18 mouse cellular contexts compared by ENCODE assay signal in genomic region chr13:26004768-26005560, GRCm38 (mm10).
"Had no signal": no experiment of that assay in that cellular context is flagged by ENCODE, and none has a peak within 500 bp of the region (broad histone marks: within the 10 kb centered on the region; RNA-seq: fewer than 3 reads in every experiment).

No protein-coding gene starts in this region.

- H3K27me3 ChIP-seq: midbrain, embryonic 12.5 days; neural tube, embryonic 13.5 days; neural tube, embryonic 15.5 days had no signal

- H3K27ac ChIP-seq: midbrain, embryonic 10.5 days; midbrain, embryonic 12.5 days; neural tube, embryonic 13.5 days; neural tube, embryonic 15.5 days had no signal

- H3K4me1 ChIP-seq: midbrain, embryonic 10.5 days; midbrain, embryonic 12.5 days; neural tube, embryonic 13.5 days; neural tube, embryonic 15.5 days had no signal

- DNase-seq: lung, adult 18-20 months; lung, embryonic 14.5 days; lung, postnatal 10 days; lung, postnatal 4 days; midbrain, embryonic 14.5 days; retina, postnatal 1 day; right cerebral cortex, postnatal 25 days; right cerebral cortex, postnatal 4 days; spleen, adult 18-20 months; thymus, adult 18-20 months; thymus, postnatal 14 days; thymus, postnatal 36 days had no signal

- H3K9ac ChIP-seq: lung, embryonic 14.5 days; midbrain, embryonic 12.5 days; neural tube, embryonic 13.5 days; neural tube, embryonic 15.5 days had no signal

- ATAC-seq: midbrain, embryonic 16.5 days had no signal

- H3K4me3 ChIP-seq: midbrain, embryonic 10.5 days; midbrain, embryonic 12.5 days; myocyte; neural tube, embryonic 13.5 days; neural tube, embryonic 15.5 days had no signal

- H3K36me3 ChIP-seq: midbrain, embryonic 10.5 days; midbrain, embryonic 12.5 days; neural tube, embryonic 13.5 days; neural tube, embryonic 15.5 days had no signal

- H3K4me2 ChIP-seq: lung, embryonic 14.5 days; midbrain, embryonic 12.5 days; neural tube, embryonic 13.5 days; neural tube, embryonic 15.5 days had no signal

- H3K9me3 ChIP-seq: midbrain, embryonic 10.5 days; midbrain, embryonic 12.5 days; neural tube, embryonic 13.5 days; neural tube, embryonic 15.5 days had no signal
